Mouse (Mus musculus) thymus, postnatal 4 days (tissue): ENCODE measurements around the gene Slc8b1.

Experiments used
- DNase-seq: peaks from one replicate; pipeline ENCODE4 v3.0.0; 2021

Slc8b1 gene

GRCm38 (mm10) chr5:120531631-120532030 is 20.7 kb downstream of the Slc8b1 start:
- no peak for DNase-seq

- no peak for DNase-seq
Observed at GRCm38 (mm10) chr5:120534071-120534685, 23.2 kb downstream of the Slc8b1 start.

GRCm38 (mm10) chr5:120534686-120535075 is 23.7 kb downstream of the Slc8b1 start:
- no peak for DNase-seq

GRCm38 (mm10) chr5:120536046-120536445 is 25.1 kb downstream of the Slc8b1 start:
- no peak for DNase-seq

- DNase-seq, result no peak
Observed at GRCm38 (mm10) chr5:120536632-120537031, 25.7 kb downstream of the Slc8b1 start.

- DNase-seq, result no peak
Observed at GRCm38 (mm10) chr5:120548236-120548850, 37.4 kb downstream of the Slc8b1 start.

- no peak for DNase-seq
Observed at GRCm38 (mm10) chr5:120550137-120550536, 39.2 kb downstream of the Slc8b1 start.

GRCm38 (mm10) chr5:120550673-120551072 is 39.7 kb downstream of the Slc8b1 start:
- DNase-seq, result no peak

GRCm38 (mm10) chr5:120555871-120556270 is 44.9 kb downstream of the Slc8b1 start:
- DNase-seq, result no peak

GRCm38 (mm10) chr5:120558041-120558440 is 47.1 kb downstream of the Slc8b1 start:
- no peak for DNase-seq

GRCm38 (mm10) chr5:120558762-120559161 is 47.8 kb downstream of the Slc8b1 start:
- DNase-seq, result no peak

- no peak for DNase-seq
Observed at GRCm38 (mm10) chr5:120560129-120560615, 49.2 kb downstream of the Slc8b1 start.

- DNase-seq, result no peak
Observed at GRCm38 (mm10) chr5:120560616-120561311, 49.8 kb downstream of the Slc8b1 start.

GRCm38 (mm10) chr5:120562956-120563913 is 52.3 kb downstream of the Slc8b1 start:
- DNase-seq, result no peak

GRCm38 (mm10) chr5:120563914-120564311 is 52.9 kb downstream of the Slc8b1 start:
- no peak for DNase-seq

- DNase-seq, result no peak
Observed at GRCm38 (mm10) chr5:120565171-120565905, 54.4 kb downstream of the Slc8b1 start.

GRCm38 (mm10) chr5:120566101-120566500 is 55.1 kb downstream of the Slc8b1 start:
- DNase-seq, result no peak

- DNase-seq, result no peak
Observed at GRCm38 (mm10) chr5:120566681-120567252, 55.8 kb downstream of the Slc8b1 start.

GRCm38 (mm10) chr5:120567253-120567701 is 56.3 kb downstream of the Slc8b1 start:
- no peak for DNase-seq

- no peak for DNase-seq
Observed at GRCm38 (mm10) chr5:120567761-120568211, 56.8 kb downstream of the Slc8b1 start.

GRCm38 (mm10) chr5:120568336-120568768 is 57.4 kb downstream of the Slc8b1 start:
- no peak for DNase-seq
